Mouse (Mus musculus): ENCODE data around the gene Zfp57. TPM values are rescaled to one million over a fixed set of nuclear protein-coding genes. Genes with fewer than 3 reads are reported as not detected.

The Zfp57 gene
- polyA plus RNA-seq (2012; fragmentation: generic; extraction: Trizol), result 14.2 TPM

DNA sequence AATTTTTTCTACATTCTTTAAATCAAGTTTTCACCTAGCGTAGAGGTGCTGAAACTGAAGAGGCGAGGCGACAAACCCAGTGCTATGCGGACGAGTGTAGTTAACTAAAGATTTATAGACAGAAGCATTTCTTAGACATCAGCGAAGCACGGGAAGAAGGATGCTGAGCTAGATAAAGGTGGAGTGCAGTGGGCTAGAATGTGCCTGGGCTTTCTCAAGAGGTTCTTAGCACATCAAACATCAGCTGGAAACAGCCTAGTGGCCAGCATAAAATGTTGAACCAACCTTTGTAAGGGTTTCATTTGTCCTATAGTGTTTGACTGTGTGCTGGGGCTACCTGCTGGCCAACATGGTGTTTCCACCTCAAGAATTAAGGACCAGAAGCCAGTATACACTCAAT, at the start of gene Zfp57:
TSS of gene Zfp57 (plus strand) at position 301 of the 400 bp plus-strand sequence.
- Histone ChIP-seq H3K36me3 (ENCODE audit: control insufficient read depth, insufficient read depth) (no peaks in the 10 kb centered on the region), H3K4me3 (peak within 1 kb of the TSS; percentile 59), H3K4me2 (ENCODE audit: low read depth) (peak within 1 kb of the TSS; percentile 68), H3K79me2 (ENCODE audit: control insufficient read depth, insufficient read depth) (no peaks in the 10 kb centered on the region), H3ac (ENCODE audit: control insufficient read depth, insufficient read length) (peak within 1 kb of the TSS; percentile 26), H3K27me3 (ENCODE audit: control insufficient read depth, insufficient read depth, insufficient read length) (no peaks in the 10 kb centered on the region)
- no peak for TF ChIP-seq E2F4 (IDR thresholded peaks at IDR 0.05; ENCODE audit: insufficient read depth)
- TF ChIP-seq MAX (IDR thresholded peaks at IDR 0.05; ENCODE audit: low read depth), result no peak
- TF ChIP-seq POLR2AphosphoS2 (IDR thresholded peaks at IDR 0.05; ENCODE audit: insufficient read length, low read depth), result no peak
- no peak for TF ChIP-seq USF1 (IDR thresholded peaks at IDR 0.05; ENCODE audit: low read depth)
- TF ChIP-seq TCF12 (IDR thresholded peaks at IDR 0.05; ENCODE audit: insufficient read depth, poor library complexity, severe bottlenecking), result no peak
- no peak for TF ChIP-seq MYOG (IDR thresholded peaks at IDR 0.05; ENCODE audit: control insufficient read depth in 1 of 3, insufficient read depth in 1 of 3, insufficient read length in 2 of 3, low read depth in 2 of 3)
- no peak for TF ChIP-seq TCF3 (IDR thresholded peaks at IDR 0.05; ENCODE audit: insufficient read length, low read depth)
- TF ChIP-seq MYOD1 (IDR thresholded peaks at IDR 0.05; ENCODE audit: control insufficient read depth in 1 of 3, insufficient read length in 2 of 3, low read depth in 2 of 3), result no peak
- TF ChIP-seq REST (IDR thresholded peaks at IDR 0.05; ENCODE audit: insufficient read depth, insufficient read length), result no peak
- TF ChIP-seq SRF (IDR thresholded peaks at IDR 0.05; ENCODE audit: control insufficient read depth, insufficient read length, low read depth), result no peak
- no peak for TF ChIP-seq CEBPB (IDR thresholded peaks at IDR 0.05; ENCODE audit: insufficient read depth, poor library complexity, severe bottlenecking)
- TF ChIP-seq POLR2A (IDR thresholded peaks at IDR 0.05; ENCODE audit: insufficient read length, low read depth), result no peak

DNA sequence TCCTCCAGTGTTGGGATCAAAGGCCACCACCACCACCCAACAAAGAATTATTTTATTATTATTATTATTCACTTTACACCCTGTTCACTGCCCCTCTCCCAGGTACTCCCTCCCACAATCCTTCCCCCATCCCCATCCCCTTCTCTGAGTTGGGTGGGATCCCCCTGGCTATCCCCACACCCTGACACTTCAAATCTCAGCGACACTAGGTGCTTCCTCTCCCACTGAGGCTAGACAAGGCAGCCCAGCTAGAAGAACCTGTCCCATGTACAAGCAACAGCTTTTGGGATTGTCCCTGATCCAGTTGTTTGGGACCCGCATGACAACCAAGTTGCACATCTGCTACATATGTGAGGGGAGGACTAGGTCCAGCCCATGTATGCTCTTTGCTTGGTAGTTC, 48.3 kb upstream of the Zfp57 start:
- H3ac ChIP-seq (ENCODE audit: control insufficient read depth, insufficient read length), result no peak overlapping the region
- TF ChIP-seq MYOD1 (IDR thresholded peaks at IDR 0.05; ENCODE audit: control insufficient read depth in 1 of 3, insufficient read length in 2 of 3, low read depth in 2 of 3) (no peak), E2F4 (IDR thresholded peaks at IDR 0.05; ENCODE audit: insufficient read depth) (no peak)
- H3K4me3 ChIP-seq, result no peak overlapping the region
- H3K36me3 ChIP-seq (ENCODE audit: control insufficient read depth, insufficient read depth), result peaks cover 17% of the 10 kb centered on the region
- peaks cover 24% of the 10 kb centered on the region for H3K79me2 ChIP-seq (ENCODE audit: control insufficient read depth, insufficient read depth)
- no peak overlapping the region for H3K4me2 ChIP-seq (ENCODE audit: low read depth)
- no peaks in the 10 kb centered on the region for H3K27me3 ChIP-seq (ENCODE audit: control insufficient read depth, insufficient read depth, insufficient read length)

DNA sequence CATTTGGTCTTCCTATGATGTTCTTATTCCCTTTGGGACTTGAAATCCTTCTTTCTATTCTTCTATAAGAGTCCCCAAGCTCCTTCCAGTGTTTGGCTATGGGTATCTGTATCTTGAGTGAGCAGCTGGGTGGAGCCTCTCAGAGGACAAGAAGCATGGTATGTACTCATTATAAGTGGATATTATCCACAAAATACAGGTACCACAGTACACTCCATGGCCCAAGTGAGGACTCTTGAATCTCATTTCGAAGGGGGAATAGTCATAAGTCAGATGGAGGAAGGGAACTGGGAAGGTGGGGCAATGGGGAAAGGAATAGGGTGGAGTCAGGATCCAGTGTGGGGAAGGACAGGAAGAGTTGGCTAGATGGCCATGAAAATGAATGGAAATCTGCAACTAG, 47.9 kb upstream of the Zfp57 start:
- Histone ChIP-seq H3ac (ENCODE audit: control insufficient read depth, insufficient read length) (no peak overlapping the region), H3K4me3 (no peak overlapping the region), H3K4me2 (ENCODE audit: low read depth) (no peak overlapping the region), H3K36me3 (ENCODE audit: control insufficient read depth, insufficient read depth) (peaks cover 17% of the 10 kb centered on the region), H3K79me2 (ENCODE audit: control insufficient read depth, insufficient read depth) (peaks cover 28% of the 10 kb centered on the region), H3K27me3 (ENCODE audit: control insufficient read depth, insufficient read depth, insufficient read length) (no peaks in the 10 kb centered on the region)
- TF ChIP-seq POLR2AphosphoS2 (IDR thresholded peaks at IDR 0.05; ENCODE audit: insufficient read length, low read depth) (no peak), TCF3 (IDR thresholded peaks at IDR 0.05; ENCODE audit: insufficient read length, low read depth) (no peak)

DNA sequence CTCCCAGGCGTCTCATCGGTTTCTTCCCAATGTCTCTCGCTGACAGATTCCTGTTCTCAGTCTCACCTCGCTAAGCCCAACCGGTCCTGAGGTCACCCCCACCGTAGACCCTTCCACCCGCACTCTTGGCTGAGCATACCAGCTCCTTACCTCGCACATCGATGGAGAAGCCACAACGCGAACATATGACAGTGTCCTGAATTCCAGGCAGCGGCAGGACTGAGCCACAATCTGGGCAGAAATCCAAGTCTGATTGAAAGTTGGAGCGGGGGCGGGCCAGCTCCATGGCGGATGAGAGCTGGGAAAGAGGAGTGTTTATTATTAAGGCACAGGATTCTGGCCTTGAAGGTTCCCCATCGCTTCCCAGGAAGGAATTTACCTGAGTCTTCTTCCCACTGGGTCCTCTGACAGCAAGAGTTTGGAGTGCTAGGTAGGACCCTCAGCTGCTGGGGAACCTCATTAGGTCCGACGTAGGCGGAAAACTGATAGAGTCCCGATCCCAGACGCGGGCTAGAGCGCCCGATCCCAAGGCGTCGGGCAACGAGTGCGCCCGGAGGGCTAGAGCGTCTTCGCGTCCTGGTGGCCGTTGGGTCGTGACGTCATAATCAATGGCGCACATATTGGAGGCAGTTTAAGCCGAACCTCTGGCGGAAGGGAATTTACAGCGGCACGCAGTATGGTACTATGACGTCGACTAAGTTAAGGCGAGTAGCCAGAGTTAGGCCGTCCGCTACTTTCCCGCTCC, 42.8 kb upstream of the Zfp57 start, which contains the start of the genes Znrd1 and Znrd1as:
TSS of gene Znrd1 (minus strand) at position 561 of the 745 bp plus-strand sequence.
TSS of gene Znrd1as (plus strand) at position 594 of the 745 bp plus-strand sequence.
- peak within 1 kb of the TSS; percentile 95 for H3K4me2 ChIP-seq (ENCODE audit: low read depth)
- H3K36me3 ChIP-seq (ENCODE audit: control insufficient read depth, insufficient read depth), result peaks cover 17% of the 10 kb centered on the region
- H3K79me2 ChIP-seq (ENCODE audit: control insufficient read depth, insufficient read depth), result peaks cover 21% of the 10 kb centered on the region
- peak within 1 kb of the TSS; percentile 8 for H3ac ChIP-seq (ENCODE audit: control insufficient read depth, insufficient read length)
- H3K27me3 ChIP-seq (ENCODE audit: control insufficient read depth, insufficient read depth, insufficient read length), result no peaks in the 10 kb centered on the region
- TF ChIP-seq MYOD1 (IDR thresholded peaks at IDR 0.05; ENCODE audit: control insufficient read depth in 1 of 3, insufficient read length in 2 of 3, low read depth in 2 of 3) (peak in 1 of 3 experiments; percentile 5), MAX (IDR thresholded peaks at IDR 0.05; ENCODE audit: low read depth) (no peak), TCF3 (IDR thresholded peaks at IDR 0.05; ENCODE audit: insufficient read length, low read depth) (no peak), USF1 (IDR thresholded peaks at IDR 0.05; ENCODE audit: low read depth) (no peak), REST (IDR thresholded peaks at IDR 0.05; ENCODE audit: insufficient read depth, insufficient read length) (no peak), POLR2A (IDR thresholded peaks at IDR 0.05; ENCODE audit: insufficient read length, low read depth) (peak; percentile 76), CEBPB (IDR thresholded peaks at IDR 0.05; ENCODE audit: insufficient read depth, poor library complexity, severe bottlenecking) (no peak), MYOG (IDR thresholded peaks at IDR 0.05; ENCODE audit: control insufficient read depth in 1 of 3, insufficient read depth in 1 of 3, insufficient read length in 2 of 3, low read depth in 2 of 3) (peak in 2 of 3 experiments; percentile 32 to 74), POLR2AphosphoS2 (IDR thresholded peaks at IDR 0.05; ENCODE audit: insufficient read length, low read depth) (peak; percentile 82), SRF (IDR thresholded peaks at IDR 0.05; ENCODE audit: control insufficient read depth, insufficient read length, low read depth) (no peak), TCF12 (IDR thresholded peaks at IDR 0.05; ENCODE audit: insufficient read depth, poor library complexity, severe bottlenecking) (no peak), E2F4 (IDR thresholded peaks at IDR 0.05; ENCODE audit: insufficient read depth) (peak; percentile 39)
- peak within 1 kb of the TSS; percentile 93 for H3K4me3 ChIP-seq

DNA sequence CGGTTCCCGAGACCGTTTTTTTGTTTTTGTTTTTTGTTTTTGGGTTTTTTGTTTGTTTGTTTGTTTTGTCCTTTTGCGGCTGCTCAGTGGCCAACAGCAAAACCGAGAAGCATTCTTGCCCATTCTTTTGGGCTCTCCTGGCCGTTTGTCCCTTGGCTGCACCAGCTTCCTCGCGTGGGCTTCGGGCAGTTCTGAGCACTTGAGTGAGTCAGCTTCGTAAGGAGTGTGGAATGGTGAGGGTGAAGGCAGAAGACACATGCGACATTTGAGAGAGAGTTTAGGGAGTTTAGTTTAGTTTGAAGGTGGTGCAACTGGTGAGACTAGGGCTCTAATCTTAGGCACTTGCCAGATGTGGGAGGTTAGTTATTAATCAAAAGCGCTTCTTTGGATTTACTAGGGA, 42.1 kb upstream of the Zfp57 start:
- peak overlapping the region; percentile 8 for H3ac ChIP-seq (ENCODE audit: control insufficient read depth, insufficient read length)

More for the DNA sequence above, 42.1 kb upstream of the Zfp57 start:
- Histone ChIP-seq H3K36me3 (ENCODE audit: control insufficient read depth, insufficient read depth) (peaks cover 13% of the 10 kb centered on the region), H3K4me3 (peak overlapping the region; percentile 93), H3K4me2 (ENCODE audit: low read depth) (peak overlapping the region; percentile 81), H3K79me2 (ENCODE audit: control insufficient read depth, insufficient read depth) (peaks cover 21% of the 10 kb centered on the region), H3K27me3 (ENCODE audit: control insufficient read depth, insufficient read depth, insufficient read length) (no peaks in the 10 kb centered on the region)
- TF ChIP-seq TCF3 (IDR thresholded peaks at IDR 0.05; ENCODE audit: insufficient read length, low read depth) (no peak), MYOD1 (IDR thresholded peaks at IDR 0.05; ENCODE audit: control insufficient read depth in 1 of 3, insufficient read length in 2 of 3, low read depth in 2 of 3) (no peak), CEBPB (IDR thresholded peaks at IDR 0.05; ENCODE audit: insufficient read depth, poor library complexity, severe bottlenecking) (no peak), POLR2A (IDR thresholded peaks at IDR 0.05; ENCODE audit: insufficient read length, low read depth) (no peak), E2F4 (IDR thresholded peaks at IDR 0.05; ENCODE audit: insufficient read depth) (no peak), REST (IDR thresholded peaks at IDR 0.05; ENCODE audit: insufficient read depth, insufficient read length) (no peak), MAX (IDR thresholded peaks at IDR 0.05; ENCODE audit: low read depth) (no peak), USF1 (IDR thresholded peaks at IDR 0.05; ENCODE audit: low read depth) (no peak), SRF (IDR thresholded peaks at IDR 0.05; ENCODE audit: control insufficient read depth, insufficient read length, low read depth) (no peak)
